Mouse (Mus musculus) neural tube, embryonic 13.5 days (tissue): ENCODE measurements at regions not wholly inside any gene's neighbourhood (a gene's known extent, or its start where the extent isn't known, plus 50 kb on each side); places are given as distances from the start of the nearest gene placed in this dataset.
A peak's percentile ranks its signal among the peaks of the same experiment; 100 is the strongest.
"Not testable (repeated sequence)": the region's sequence is repeated elsewhere in the genome, so short reads cannot be mapped to it uniquely, and the experiment has no call there.

Source experiments
- ATAC-seq: fragments of 200-750 bp; cut with Nextera tagmentation; 2 replicates; pipeline ENCODE4 v1.8.0; 2017; ENCODE audit warnings: low read depth, mild to moderate bottlenecking, moderate TSS enrichment, moderate library complexity
- H3K27ac ChIP-seq: fragments of 300-500 bp; sonication (generic); replicated peaks from 2 replicates; pipeline ENCODE4 v1.5.1; 2015; ENCODE audit warnings: moderate library complexity, mild to moderate bottlenecking, inconsistent platforms
- H3K27me3 ChIP-seq: fragments of 300-500 bp; sonication (generic); 2 replicates; pipeline ENCODE4 v1.6.1; 2015; ENCODE audit warnings: mild to moderate bottlenecking, inconsistent platforms
- H3K36me3 ChIP-seq: fragments of 300-500 bp; sonication (generic); 2 replicates; pipeline ENCODE4 v1.6.1; 2015; ENCODE audit warnings: mild to moderate bottlenecking, inconsistent platforms
- H3K4me1 ChIP-seq: fragments of 300-500 bp; sonication (generic); replicated peaks from 2 replicates; pipeline ENCODE4 v1.6.1; 2015; ENCODE audit warnings: inconsistent platforms
- H3K4me2 ChIP-seq: fragments of 300-500 bp; sonication (generic); 2 replicates; pipeline ENCODE4 v1.6.1; 2015; ENCODE audit warnings: inconsistent platforms, mild to moderate bottlenecking, moderate library complexity
- H3K4me3 ChIP-seq: fragments of 300-500 bp; sonication (generic); 2 replicates; pipeline ENCODE4 v1.5.1; 2015; ENCODE audit warnings: mild to moderate bottlenecking, inconsistent platforms
- H3K9ac ChIP-seq: fragments of 300-500 bp; sonication (generic); 2 replicates; pipeline ENCODE4 v1.6.1; 2015; ENCODE audit warnings: moderate library complexity, mild to moderate bottlenecking, inconsistent platforms
- H3K9me3 ChIP-seq: fragments of 300-500 bp; sonication (generic); 2 replicates; pipeline ENCODE4 v1.6.1; 2016; ENCODE audit warnings: inconsistent platforms
- WGBS: fragments of 180-500 bp; shearing (Covaris S2); methylation state at CpG from one replicate; pipeline ENCODE4 v1.1.7; 2015; 5-methylcytosine and 5-hydroxymethylcytosine counted together

GRCm38 (mm10) chr10:108111398-108111797, 50.6 kb upstream of the Ppp1r12a start:
- H3K36me3 ChIP-seq = no peaks in the 10 kb centered on the region
- no peaks in the 10 kb centered on the region for H3K27me3 ChIP-seq
- H3K4me1 ChIP-seq = no peaks in the 10 kb centered on the region
- H3K9ac ChIP-seq = no peak overlapping the region
- no peak overlapping the region for H3K4me2 ChIP-seq
- no peak overlapping the region for H3K4me3 ChIP-seq
- WGBS = 87% methylated on average over 4 of the region's 4 CpGs
- no peaks in the 10 kb centered on the region for H3K9me3 ChIP-seq
- no peak overlapping the region for H3K27ac ChIP-seq
- ATAC-seq = no peak

GRCm38 (mm10) chr10:108110891-108111290, 51.1 kb upstream of the Ppp1r12a start:
- H3K4me2 ChIP-seq = no peak overlapping the region
- H3K9me3 ChIP-seq = no peaks in the 10 kb centered on the region
- no peaks in the 10 kb centered on the region for H3K27me3 ChIP-seq
- H3K4me1 ChIP-seq = no peaks in the 10 kb centered on the region
- H3K4me3 ChIP-seq = no peak overlapping the region
- WGBS = 70% methylated on average over 7 of the region's 7 CpGs
- H3K36me3 ChIP-seq = no peaks in the 10 kb centered on the region
- H3K27ac ChIP-seq = no peak overlapping the region
- no peak for ATAC-seq
- H3K9ac ChIP-seq = no peak overlapping the region

- Histone ChIP-seq H3K4me2 (no peak overlapping the region), H3K9me3 (no peaks in the 10 kb centered on the region), H3K27me3 (no peaks in the 10 kb centered on the region), H3K4me3 (no peak overlapping the region), H3K27ac (no peak overlapping the region), H3K9ac (no peak overlapping the region), H3K36me3 (no peaks in the 10 kb centered on the region), H3K4me1 (no peaks in the 10 kb centered on the region)
- no peak for ATAC-seq
Measured at GRCm38 (mm10) chr10:108110197-108110596, 51.8 kb upstream of the Ppp1r12a start.

GRCm38 (mm10) chr10:108108500-108108899, 53.5 kb upstream of the Ppp1r12a start:
- not testable (repeated sequence) for H3K27ac ChIP-seq, H3K4me2 ChIP-seq, H3K4me3 ChIP-seq, H3K4me1 ChIP-seq, H3K9me3 ChIP-seq, ATAC-seq, H3K9ac ChIP-seq, H3K27me3 ChIP-seq, H3K36me3 ChIP-seq
- WGBS = 87% methylated on average over 4 of the region's 4 CpGs

- H3K4me3 ChIP-seq = no peak overlapping the region
- no peaks in the 10 kb centered on the region for H3K4me1 ChIP-seq
- H3K4me2 ChIP-seq = no peak overlapping the region
- H3K27ac ChIP-seq = no peak overlapping the region
- H3K36me3 ChIP-seq = no peaks in the 10 kb centered on the region
- ATAC-seq = no peak
- 83% methylated on average over 7 of the region's 7 CpGs for WGBS
- H3K9ac ChIP-seq = no peak overlapping the region
- no peaks in the 10 kb centered on the region for H3K9me3 ChIP-seq
- no peaks in the 10 kb centered on the region for H3K27me3 ChIP-seq
Measured at GRCm38 (mm10) chr10:108101521-108101920, 60.5 kb upstream of the Ppp1r12a start.

- Histone ChIP-seq H3K27me3 (no peaks in the 10 kb centered on the region), H3K4me1 (peaks cover 7% of the 10 kb centered on the region; the same call in 1 of the 2 replicates), H3K27ac (no peak overlapping the region), H3K4me2 (no peak overlapping the region), H3K4me3 (no peak overlapping the region), H3K36me3 (no peaks in the 10 kb centered on the region), H3K9me3 (no peaks in the 10 kb centered on the region), H3K9ac (no peak overlapping the region)
- ATAC-seq = no peak
- WGBS = 86% methylated on average over 2 of the region's 2 CpGs
Measured at GRCm38 (mm10) chr10:108093043-108093442, 69.0 kb upstream of the Ppp1r12a start.

GRCm38 (mm10) chr10:108089375-108089981, 72.5 kb upstream of the Ppp1r12a start:
- Histone ChIP-seq H3K4me3 (no peak overlapping the region), H3K36me3 (no peaks in the 10 kb centered on the region)
- no peak for ATAC-seq

GRCm38 (mm10) chr10:108088883-108089282, 73.1 kb upstream of the Ppp1r12a start:
- Histone ChIP-seq H3K36me3 (no peaks in the 10 kb centered on the region), H3K4me3 (no peak overlapping the region), H3K4me2 (no peak overlapping the region), H3K9ac (no peak overlapping the region), H3K4me1 (peaks cover 7% of the 10 kb centered on the region; the same call in 1 of the 2 replicates), H3K9me3 (no peaks in the 10 kb centered on the region), H3K27me3 (no peaks in the 10 kb centered on the region), H3K27ac (0 out of 2 replicates have a peak overlapping the region, but pooled peaks have one; percentile 18)
- ATAC-seq = no peak
- WGBS = 71% methylated on average over 8 of the region's 8 CpGs

More at GRCm38 (mm10) chr10:108089375-108089981, 72.5 kb upstream of the Ppp1r12a start:
- Histone ChIP-seq H3K27me3 (no peaks in the 10 kb centered on the region), H3K9me3 (no peaks in the 10 kb centered on the region), H3K4me2 (no peak overlapping the region), H3K4me1 (peaks cover 7% of the 10 kb centered on the region; the same call in 1 of the 2 replicates), H3K27ac (no peak overlapping the region), H3K9ac (no peak overlapping the region)
- 60% methylated on average over 8 of the region's 8 CpGs for WGBS

GRCm38 (mm10) chr10:108088209-108088608, 73.8 kb upstream of the Ppp1r12a start:
- H3K27ac ChIP-seq = no peak overlapping the region
- H3K9me3 ChIP-seq = no peaks in the 10 kb centered on the region
- ATAC-seq = no peak
- H3K9ac ChIP-seq = no peak overlapping the region
- H3K4me2 ChIP-seq = no peak overlapping the region
- H3K4me3 ChIP-seq = no peak overlapping the region
- no peaks in the 10 kb centered on the region for H3K27me3 ChIP-seq
- H3K36me3 ChIP-seq = no peaks in the 10 kb centered on the region
- peaks cover 7% of the 10 kb centered on the region; the same call in 1 of the 2 replicates for H3K4me1 ChIP-seq
- WGBS = 64% methylated on average over 7 of the region's 7 CpGs

GRCm38 (mm10) chr10:108083220-108083619, 78.8 kb upstream of the Ppp1r12a start:
- Histone ChIP-seq H3K9ac (no peak overlapping the region), H3K4me1 (no peaks in the 10 kb centered on the region; the same call in 1 of the 2 replicates), H3K27ac (no peak overlapping the region), H3K27me3 (no peaks in the 10 kb centered on the region), H3K4me3 (no peak overlapping the region), H3K4me2 (no peak overlapping the region), H3K36me3 (no peaks in the 10 kb centered on the region), H3K9me3 (no peaks in the 10 kb centered on the region)
- no peak for ATAC-seq

- H3K9ac ChIP-seq = no peak overlapping the region
- H3K9me3 ChIP-seq = no peaks in the 10 kb centered on the region
- H3K4me1 ChIP-seq = no peaks in the 10 kb centered on the region
- H3K27me3 ChIP-seq = no peaks in the 10 kb centered on the region
- no peak overlapping the region for H3K27ac ChIP-seq
- no peak overlapping the region for H3K4me2 ChIP-seq
- ATAC-seq = no peak
- 60% methylated on average over 5 of the region's 5 CpGs for WGBS
- no peaks in the 10 kb centered on the region for H3K36me3 ChIP-seq
- no peak overlapping the region for H3K4me3 ChIP-seq
Measured at GRCm38 (mm10) chr10:108075144-108075543, 86.8 kb upstream of the Ppp1r12a start.

- WGBS = 87% methylated on average over 4 of the region's 4 CpGs
- no peaks in the 10 kb centered on the region for H3K36me3 ChIP-seq
Measured at GRCm38 (mm10) chr10:108073828-108074227, 88.2 kb upstream of the Ppp1r12a start.

GRCm38 (mm10) chr10:108072211-108072610, 89.8 kb upstream of the Ppp1r12a start:
- no peaks in the 10 kb centered on the region for H3K36me3 ChIP-seq
- H3K27ac ChIP-seq = no peak overlapping the region
- no peak for ATAC-seq
- no peak overlapping the region for H3K4me3 ChIP-seq
- WGBS = 92% methylated on average over 1 of the region's 1 CpGs
- no peak overlapping the region for H3K9ac ChIP-seq
- no peaks in the 10 kb centered on the region for H3K9me3 ChIP-seq
- no peaks in the 10 kb centered on the region for H3K27me3 ChIP-seq
- no peak overlapping the region for H3K4me2 ChIP-seq
- H3K4me1 ChIP-seq = no peaks in the 10 kb centered on the region

More at GRCm38 (mm10) chr10:108073828-108074227, 88.2 kb upstream of the Ppp1r12a start:
- H3K27ac ChIP-seq = no peak overlapping the region
- H3K27me3 ChIP-seq = no peaks in the 10 kb centered on the region
- no peak overlapping the region for H3K4me2 ChIP-seq
- no peaks in the 10 kb centered on the region for H3K9me3 ChIP-seq
- no peak overlapping the region for H3K9ac ChIP-seq
- H3K4me1 ChIP-seq = no peaks in the 10 kb centered on the region
- ATAC-seq = no peak
- no peak overlapping the region for H3K4me3 ChIP-seq
